Mouse (Mus musculus) heart, postnatal 0 days (tissue): ENCODE measurements at regions not wholly inside any gene's neighbourhood (a gene's known extent, or its start where the extent isn't known, plus 50 kb on each side); places are given as distances from the start of the nearest gene placed in this dataset.

Experiments used
- CTCF ChIP-seq: IDR thresholded peaks from 2 replicates; pipeline ENCODE4 v1.5.1; 2016; ENCODE audit warnings: antibody characterized with exemption, control low read depth, low read depth
- EP300 ChIP-seq: IDR thresholded peaks from 2 replicates; pipeline ENCODE4 v1.6.1; 2016; ENCODE audit warnings: antibody characterized with exemption, low read depth

DNA sequence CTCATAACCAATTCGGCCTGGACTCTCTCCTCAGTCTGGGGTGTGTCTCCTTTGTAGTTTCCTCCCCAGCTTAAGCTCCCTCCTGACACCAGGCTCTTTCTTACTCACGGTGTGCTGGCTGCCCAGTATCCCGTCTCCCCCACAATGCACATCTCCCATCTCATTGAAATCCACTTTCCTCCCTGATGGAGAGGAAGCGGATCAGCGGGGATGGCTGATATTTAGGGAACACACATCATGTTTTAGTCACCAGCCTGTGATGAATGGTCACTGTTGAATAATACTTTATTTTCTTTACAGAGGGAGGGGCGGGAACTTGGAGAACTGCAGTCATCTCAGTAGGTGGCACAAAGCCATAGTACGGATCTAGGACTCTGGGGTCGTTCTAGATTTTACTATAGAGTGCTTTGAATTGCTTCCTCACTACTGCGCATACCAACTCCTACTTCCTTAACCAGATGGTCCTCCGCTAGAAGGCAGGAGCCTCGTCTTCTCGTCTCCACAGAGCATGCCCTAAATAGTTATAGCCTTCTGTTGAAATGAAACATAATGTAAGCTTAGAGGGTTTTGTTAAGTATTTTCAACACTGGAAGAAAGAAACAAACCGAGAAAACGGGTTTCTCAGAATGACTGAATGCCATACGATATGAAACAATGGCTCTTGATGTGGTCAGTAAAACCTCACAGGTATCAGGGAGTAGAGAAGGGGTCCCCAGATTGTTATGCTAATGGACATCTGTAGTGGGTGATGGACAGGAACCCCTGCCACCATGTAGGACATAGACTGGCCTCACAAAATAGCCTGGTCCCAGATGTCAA lies 139.2 kb upstream of the Rap1b start:
- no peak for TF ChIP-seq CTCF
- no peak for TF ChIP-seq EP300
